Mouse (Mus musculus): ENCODE measurements around the gene Olfr397. TPM values are rescaled to one million over a fixed set of nuclear protein-coding genes. Genes with fewer than 3 reads are reported as not detected.

Gene Olfr397
- not detected in 2 replicates for polyA plus RNA-seq (2012; rRNA removed)

DNA sequence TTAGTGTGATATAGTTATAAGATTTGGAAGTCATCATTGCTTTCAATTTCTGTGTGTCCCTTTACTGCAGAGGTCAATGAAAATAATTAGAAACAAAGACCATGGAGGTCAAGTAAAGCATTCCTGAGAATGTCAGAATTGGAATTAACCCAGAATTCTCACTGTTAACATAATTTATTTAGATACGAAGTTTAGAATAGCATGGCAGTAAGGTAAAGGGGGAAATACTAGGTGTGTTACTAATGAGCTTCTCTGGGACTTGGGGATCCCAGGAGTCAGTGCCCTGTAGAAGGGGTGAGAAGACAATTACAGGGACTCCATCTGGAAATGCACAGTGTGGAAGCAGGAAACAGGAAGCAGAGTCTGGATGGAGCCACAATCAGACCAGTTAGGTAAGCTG lies at the start of gene Olfr397:
Gene Olfr397 (plus strand): TSS at position 301 of the 400 bp plus-strand sequence.
- Histone ChIP-seq H3K27me3 (replicated peaks; ENCODE audit: control insufficient read depth, insufficient read depth, low read length) (no peaks in the 10 kb centered on the region), H3K27ac (ENCODE audit: insufficient read depth, low read depth, low read length) (no peak within 1 kb of the TSS), H3K36me3 (ENCODE audit: control insufficient read depth, insufficient read depth, low read length) (no peaks in the 10 kb centered on the region), H3K4me3 (ENCODE audit: insufficient read depth, low read depth, low read length) (no peak within 1 kb of the TSS), H3K4me1 (ENCODE audit: control insufficient read depth, insufficient read depth, low read length) (no peaks in the 10 kb centered on the region)
- DNase-seq = no peak
- 68% methylated on average over 1 of the region's 1 CpGs for WGBS
- TF ChIP-seq CTCF (conservative IDR thresholded peaks at IDR 0.05; ENCODE audit: insufficient read depth, insufficient read length, low read depth, low read length) (no peak), POLR2A (IDR thresholded peaks at IDR 0.05; ENCODE audit: low read depth, low read length) (no peak)

DNA sequence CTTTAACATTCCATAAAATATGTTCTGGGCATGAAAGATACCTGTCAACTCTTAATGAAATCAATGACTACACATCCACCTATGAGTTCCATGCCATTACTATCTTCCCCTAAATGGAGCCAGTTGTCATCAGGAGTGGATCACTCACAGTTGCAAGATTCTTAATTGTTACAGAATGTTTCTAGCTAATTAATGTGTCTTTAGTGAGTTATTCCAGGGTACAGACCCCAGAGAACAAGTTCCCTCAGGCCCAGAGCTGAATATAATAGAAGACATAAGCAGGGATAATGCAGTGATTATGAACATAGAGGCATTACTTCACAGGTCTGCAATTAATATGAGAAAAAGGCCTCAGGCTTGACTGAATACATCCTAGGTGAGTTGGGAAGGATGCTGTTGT lies 24.2 kb upstream of the Olfr397 start, which contains the start of gene Olfr23:
Gene Olfr23 (plus strand): TSS at position 301 of the 400 bp plus-strand sequence.
- DNase-seq = no peak
- Histone ChIP-seq H3K36me3 (ENCODE audit: control insufficient read depth, insufficient read depth, low read length) (no peaks in the 10 kb centered on the region), H3K27me3 (replicated peaks; ENCODE audit: control insufficient read depth, insufficient read depth, low read length) (no peaks in the 10 kb centered on the region), H3K27ac (ENCODE audit: insufficient read depth, low read depth, low read length) (no peak within 1 kb of the TSS), H3K4me1 (ENCODE audit: control insufficient read depth, insufficient read depth, low read length) (no peaks in the 10 kb centered on the region), H3K4me3 (ENCODE audit: insufficient read depth, low read depth, low read length) (no peak within 1 kb of the TSS)
- TF ChIP-seq CTCF (conservative IDR thresholded peaks at IDR 0.05; ENCODE audit: insufficient read depth, insufficient read length, low read depth, low read length) (no peak), POLR2A (IDR thresholded peaks at IDR 0.05; ENCODE audit: low read depth, low read length) (no peak)

DNA sequence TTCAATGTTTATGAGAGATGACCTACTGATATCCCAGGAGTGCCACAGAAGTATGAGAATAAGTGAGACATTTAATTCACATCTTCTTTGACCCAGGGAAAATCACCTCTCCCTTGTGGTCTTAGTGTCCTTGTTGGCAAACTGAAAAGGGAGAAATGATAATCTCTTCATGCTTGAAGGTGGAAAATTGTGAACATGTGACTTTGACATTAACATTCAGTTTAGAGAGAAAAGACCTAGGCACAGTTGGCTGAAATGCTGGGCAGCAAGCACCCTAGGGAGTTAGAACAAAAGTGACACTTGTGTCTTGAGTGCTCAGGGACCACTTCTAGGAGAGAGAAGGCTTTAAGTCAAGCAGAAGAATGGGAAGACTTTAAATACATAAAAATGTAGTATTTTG lies 29.7 kb downstream of the Olfr397 start, which contains the start of gene Olfr398:
Gene Olfr398 (minus strand): TSS at position 101 of the 400 bp plus-strand sequence.
- DNase-seq = no peak
- no peaks in the 10 kb centered on the region for H3K27me3 ChIP-seq (replicated peaks; ENCODE audit: control insufficient read depth, insufficient read depth, low read length)
- H3K4me1 ChIP-seq (ENCODE audit: control insufficient read depth, insufficient read depth, low read length) = no peaks in the 10 kb centered on the region
- TF ChIP-seq POLR2A (IDR thresholded peaks at IDR 0.05; ENCODE audit: low read depth, low read length) = no peak
- no peak for TF ChIP-seq CTCF (conservative IDR thresholded peaks at IDR 0.05; ENCODE audit: insufficient read depth, insufficient read length, low read depth, low read length)
- H3K27ac ChIP-seq (ENCODE audit: insufficient read depth, low read depth, low read length) = no peak within 1 kb of the TSS
- no peak within 1 kb of the TSS for H3K4me3 ChIP-seq (ENCODE audit: insufficient read depth, low read depth, low read length)
- no peaks in the 10 kb centered on the region for H3K36me3 ChIP-seq (ENCODE audit: control insufficient read depth, insufficient read depth, low read length)

DNA sequence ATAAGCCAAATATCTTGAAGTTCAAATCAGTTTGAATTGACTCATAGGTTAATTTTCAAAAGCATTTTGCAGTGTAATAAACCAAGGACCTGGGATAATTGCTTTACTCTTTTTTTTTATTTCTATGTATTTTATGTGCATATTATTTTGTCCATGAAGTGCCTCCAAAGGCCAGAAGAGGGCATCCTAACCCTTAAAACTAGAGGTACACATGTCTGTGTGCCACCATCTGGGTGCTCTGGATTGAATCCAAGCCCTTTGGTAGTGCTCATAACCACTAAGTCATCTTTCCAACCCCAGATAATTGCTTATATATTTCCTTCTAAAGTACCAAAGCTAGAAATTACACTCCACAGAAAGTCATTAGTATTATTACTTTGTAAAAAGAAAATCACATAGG lies 32.5 kb downstream of the Olfr397 start:
- TF ChIP-seq POLR2A (IDR thresholded peaks at IDR 0.05; ENCODE audit: low read depth, low read length) (no peak), CTCF (conservative IDR thresholded peaks at IDR 0.05; ENCODE audit: insufficient read depth, insufficient read length, low read depth, low read length) (0 out of 2 replicates have a peak, but pooled peaks have one; percentile 12)
- Histone ChIP-seq H3K4me1 (ENCODE audit: control insufficient read depth, insufficient read depth, low read length) (no peaks in the 10 kb centered on the region), H3K4me3 (ENCODE audit: insufficient read depth, low read depth, low read length) (no peak overlapping the region), H3K36me3 (ENCODE audit: control insufficient read depth, insufficient read depth, low read length) (no peaks in the 10 kb centered on the region), H3K27me3 (replicated peaks; ENCODE audit: control insufficient read depth, insufficient read depth, low read length) (no peaks in the 10 kb centered on the region), H3K27ac (ENCODE audit: insufficient read depth, low read depth, low read length) (no peak overlapping the region)
- DNase-seq = peak; percentile 37

Other genes starting within 250 kb of the Olfr397 start
- not detected in 2 replicates for gene Olfr389, start 180.1 kb upstream of the Olfr397 start, polyA plus RNA-seq (2012; rRNA removed)
- gene Olfr390, start 177.9 kb upstream of the Olfr397 start, polyA plus RNA-seq (2012; rRNA removed) = not detected in 2 replicates
- gene Olfr391-ps, start 157.8 kb upstream of the Olfr397 start, polyA plus RNA-seq (2012; rRNA removed) = not detected in 2 replicates
- gene Olfr392, start 143.8 kb upstream of the Olfr397 start, polyA plus RNA-seq (2012; rRNA removed) = not detected in 2 replicates
- gene Olfr393, start 109.4 kb upstream of the Olfr397 start, polyA plus RNA-seq (2012; rRNA removed) = not detected in 2 replicates
- gene Olfr394, start 70.0 kb upstream of the Olfr397 start, polyA plus RNA-seq (2012; rRNA removed) = not detected in 2 replicates
- not detected in 2 replicates for gene Olfr395, start 51.5 kb upstream of the Olfr397 start, polyA plus RNA-seq (2012; rRNA removed)
- gene Olfr23, start 24.1 kb upstream of the Olfr397 start, polyA plus RNA-seq (2012; rRNA removed) = not detected in 2 replicates
- not detected in 2 replicates for gene Olfr398, start 29.6 kb downstream of the Olfr397 start, polyA plus RNA-seq (2012; rRNA removed)
- gene Olfr139, start 95.7 kb downstream of the Olfr397 start, polyA plus RNA-seq (2012; rRNA removed) = not detected in 2 replicates
- gene Olfr399, start 95.8 kb downstream of the Olfr397 start, polyA plus RNA-seq (2012; rRNA removed) = not detected in 2 replicates
- gene Zfp616, start 109.1 kb downstream of the Olfr397 start, polyA plus RNA-seq (2012; rRNA removed) = not detected in 2 replicates
- gene Olfr401, start 152.9 kb downstream of the Olfr397 start, polyA plus RNA-seq (2012; rRNA removed) = not detected in 2 replicates
- not detected in 2 replicates for gene Olfr402, start 192.7 kb downstream of the Olfr397 start, polyA plus RNA-seq (2012; rRNA removed)
- not detected in 2 replicates for gene Olfr403, start 225.4 kb downstream of the Olfr397 start, polyA plus RNA-seq (2012; rRNA removed)

Measured in kidney, adult 2 months (tissue).